Mouse (Mus musculus) megakaryocyte, embryonic 14.5 days (primary cell): ENCODE data around the gene Rad18.

Source experiments
- FLI1 ChIP-seq: IDR thresholded peaks from 2 replicates; pipeline ENCODE4 v1.6.1; 2012; ENCODE audit warnings: low read length, inconsistent platforms, mixed read lengths
- GATA1 ChIP-seq: IDR thresholded peaks from 3 replicates; pipeline ENCODE4 v1.6.1; 2012; ENCODE audit warnings: mixed read lengths, low read length, inconsistent platforms, borderline replicate concordance

GRCm38 (mm10) chr6:112699115-112699514 is 2.6 kb upstream of the Rad18 start:
- TF ChIP-seq GATA1: no peak
- no peak for TF ChIP-seq FLI1
